Mouse (Mus musculus) lung, embryonic 16.5 days (tissue): ENCODE data around the gene Ankrd27. TPM values are rescaled to one million over a fixed set of nuclear protein-coding genes. Genes with fewer than 3 reads are reported as not detected.

Source experiments
- ATAC-seq: fragments of 200-750 bp; cut with Nextera tagmentation; 2 replicates; pipeline ENCODE4 v1.8.0; 2017; ENCODE audit warnings: low read depth, mild to moderate bottlenecking, moderate library complexity
- H3K27ac ChIP-seq: fragments of 300-500 bp; sonication (generic); 2 replicates; pipeline ENCODE4 v1.5.1; 2014; ENCODE audit warnings: mild to moderate bottlenecking, control low read depth, low read length
- H3K27me3 ChIP-seq: fragments of 300-500 bp; sonication (generic); 2 replicates; pipeline ENCODE4 v1.6.1; 2014; ENCODE audit warnings: low read depth, low read length, mixed read lengths; ENCODE audit not compliant: control insufficient read depth, insufficient read depth
- H3K36me3 ChIP-seq: fragments of 300-500 bp; sonication (generic); 2 replicates; pipeline ENCODE4 v1.6.1; 2014; ENCODE audit warnings: low read length; ENCODE audit not compliant: control insufficient read depth, insufficient read depth
- H3K4me1 ChIP-seq: fragments of 300-500 bp; sonication (generic); replicated peaks from 2 replicates; pipeline ENCODE4 v1.6.1; 2014; ENCODE audit warnings: low read length, mixed read lengths; ENCODE audit not compliant: control insufficient read depth, insufficient read depth
- H3K4me2 ChIP-seq: fragments of 300-500 bp; sonication (generic); 2 replicates; pipeline ENCODE4 v1.6.1; 2014; ENCODE audit warnings: low read depth, low read length, control low read depth
- H3K4me3 ChIP-seq: fragments of 300-500 bp; sonication (generic); 2 replicates; pipeline ENCODE4 v1.5.1; 2014; ENCODE audit warnings: mild to moderate bottlenecking, low read length, control low read depth
- H3K9ac ChIP-seq: fragments of 300-500 bp; sonication (generic); 2 replicates; pipeline ENCODE4 v1.6.1; 2014; ENCODE audit warnings: low read length, control low read depth
- H3K9me3 ChIP-seq: fragments of 300-500 bp; sonication (generic); 2 replicates; pipeline ENCODE4 v1.6.1; 2016; ENCODE audit warnings: low read length; ENCODE audit not compliant: control insufficient read depth
- WGBS: fragments of 180-500 bp; shearing (Covaris S2); extraction: QIAGEN DNeasy Blood & Tissue Kit; methylation state at CpG from one replicate; pipeline ENCODE4 v1.1.7; 2014; 5-methylcytosine and 5-hydroxymethylcytosine counted together
- polyA plus RNA-seq: library from polyadenylated mRNA; unstranded; fragments of >200 nt; fragmentation: Nextera tagmentation; extraction: Ambion mirVana; gene quantifications from 2 replicates; pipeline ENCODE4 v1.2.1, GENCODE M21; 2015

Ankrd27 gene
- polyA plus RNA-seq, 1 experiment from 2014 or later, result 36.3 TPM

DNA sequence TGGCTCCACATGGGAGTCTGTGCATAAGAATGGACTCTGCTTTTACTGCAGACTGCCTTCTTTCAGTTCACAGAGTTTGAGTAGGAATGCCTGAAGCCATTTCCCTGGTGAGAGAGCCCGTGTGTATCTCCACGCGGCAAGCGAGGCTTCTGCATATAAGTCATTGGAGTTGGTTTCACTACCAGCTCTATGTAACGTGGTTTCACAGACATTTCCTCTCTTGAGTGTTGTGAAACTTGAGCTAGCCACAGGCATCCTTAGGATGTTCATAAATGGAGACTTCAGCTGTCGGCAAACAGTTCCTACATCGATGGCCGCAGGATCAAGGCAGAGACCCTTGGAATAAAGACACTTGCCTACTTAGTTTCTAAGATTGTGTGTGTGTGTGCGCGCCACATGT is 23.2 kb downstream of the Ankrd27 start:
- no peaks in the 10 kb centered on the region for H3K9me3 ChIP-seq
- peaks cover 39% of the 10 kb centered on the region for H3K36me3 ChIP-seq
- H3K4me3 ChIP-seq, result no peak overlapping the region
- no peak overlapping the region for H3K4me2 ChIP-seq
- no peak for ATAC-seq
- no peaks in the 10 kb centered on the region for H3K27me3 ChIP-seq
- no peak overlapping the region for H3K9ac ChIP-seq
- no peak overlapping the region for H3K27ac ChIP-seq
- WGBS, result 91% methylated on average over 10 of the region's 10 CpGs
- H3K4me1 ChIP-seq, result no peaks in the 10 kb centered on the region

DNA sequence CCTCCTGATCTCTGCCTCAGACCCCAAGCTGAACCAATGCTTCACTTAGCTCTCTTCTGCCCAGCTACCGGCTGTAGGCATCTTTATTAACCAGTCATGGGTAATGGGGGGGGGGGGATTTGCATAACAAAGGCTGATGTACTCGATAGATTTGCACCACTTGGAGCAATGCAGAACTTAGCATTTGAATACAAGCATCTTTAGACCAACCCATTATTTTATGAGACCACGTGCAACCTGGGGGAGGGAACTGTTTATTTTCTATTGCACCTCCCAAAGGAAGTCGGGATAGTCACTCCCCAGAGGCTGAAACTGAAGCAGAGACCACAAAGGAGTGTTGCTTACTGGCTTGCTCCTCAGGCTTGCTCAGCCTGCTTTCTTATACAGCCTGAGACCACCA is 31.5 kb downstream of the Ankrd27 start:
- Histone ChIP-seq H3K27me3 (no peaks in the 10 kb centered on the region), H3K36me3 (peaks cover 13% of the 10 kb centered on the region), H3K9me3 (no peaks in the 10 kb centered on the region), H3K27ac (no peak overlapping the region), H3K4me2 (no peak overlapping the region), H3K9ac (no peak overlapping the region), H3K4me1 (no peaks in the 10 kb centered on the region), H3K4me3 (no peak overlapping the region)
- WGBS, result 69% methylated on average over 4 of the region's 4 CpGs
- no peak for ATAC-seq

DNA sequence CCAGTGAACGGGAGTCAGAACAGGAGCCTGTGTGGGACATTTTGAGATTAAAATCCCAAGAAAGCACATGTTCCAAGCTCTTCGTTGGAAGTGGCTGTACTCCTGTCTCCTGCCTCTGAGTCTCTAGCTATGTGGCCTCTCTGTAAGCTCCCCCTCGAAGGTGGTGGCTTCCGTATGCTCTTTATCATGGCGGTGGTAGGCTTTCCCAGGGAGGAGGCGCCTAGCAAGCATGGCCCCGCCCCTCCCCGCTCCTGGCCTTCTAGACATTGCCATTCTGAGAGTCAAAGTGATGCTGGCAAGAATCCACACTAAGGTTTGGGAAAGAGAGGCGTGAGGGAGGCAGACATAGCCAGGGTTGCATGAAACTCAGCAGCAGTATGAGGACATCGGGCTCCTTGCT is 36.6 kb downstream of the Ankrd27 start:
- no peak overlapping the region for H3K9ac ChIP-seq
- no peak overlapping the region for H3K4me2 ChIP-seq
- no peaks in the 10 kb centered on the region for H3K27me3 ChIP-seq
- peaks cover 20% of the 10 kb centered on the region for H3K36me3 ChIP-seq
- H3K27ac ChIP-seq, result no peak overlapping the region
- no peak for ATAC-seq
- no peaks in the 10 kb centered on the region for H3K9me3 ChIP-seq
- no peak overlapping the region for H3K4me3 ChIP-seq
- 89% methylated on average over 10 of the region's 10 CpGs for WGBS
- H3K4me1 ChIP-seq, result no peaks in the 10 kb centered on the region

DNA sequence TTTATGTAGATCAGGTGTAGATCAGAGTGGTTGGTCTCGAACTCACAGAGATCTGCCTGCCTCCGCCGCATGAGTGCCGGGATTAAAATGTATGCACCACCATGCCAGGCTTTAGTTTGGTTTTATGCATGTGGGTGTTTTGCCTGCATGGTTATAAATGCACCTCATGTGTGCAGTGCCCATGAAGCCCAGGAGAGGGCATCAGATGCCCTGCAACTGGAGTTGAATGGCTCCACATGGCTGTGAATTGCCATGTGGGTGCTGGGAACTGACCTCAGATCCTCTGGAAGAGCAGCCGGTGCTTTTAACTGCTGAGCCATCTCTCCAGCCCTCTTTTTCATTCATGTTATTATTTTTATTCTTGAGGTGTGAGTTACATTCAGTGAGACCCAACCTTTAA is 40.0 kb downstream of the Ankrd27 start:
- no peaks in the 10 kb centered on the region for H3K4me1 ChIP-seq
- no peak overlapping the region for H3K4me2 ChIP-seq
- H3K36me3 ChIP-seq, result peaks cover 29% of the 10 kb centered on the region
- 97% methylated on average over 5 of the region's 5 CpGs for WGBS
- no peak overlapping the region for H3K27ac ChIP-seq
- no peak overlapping the region for H3K4me3 ChIP-seq
- no peaks in the 10 kb centered on the region for H3K9me3 ChIP-seq
- H3K27me3 ChIP-seq, result no peaks in the 10 kb centered on the region
- H3K9ac ChIP-seq, result no peak overlapping the region
- no peak for ATAC-seq

DNA sequence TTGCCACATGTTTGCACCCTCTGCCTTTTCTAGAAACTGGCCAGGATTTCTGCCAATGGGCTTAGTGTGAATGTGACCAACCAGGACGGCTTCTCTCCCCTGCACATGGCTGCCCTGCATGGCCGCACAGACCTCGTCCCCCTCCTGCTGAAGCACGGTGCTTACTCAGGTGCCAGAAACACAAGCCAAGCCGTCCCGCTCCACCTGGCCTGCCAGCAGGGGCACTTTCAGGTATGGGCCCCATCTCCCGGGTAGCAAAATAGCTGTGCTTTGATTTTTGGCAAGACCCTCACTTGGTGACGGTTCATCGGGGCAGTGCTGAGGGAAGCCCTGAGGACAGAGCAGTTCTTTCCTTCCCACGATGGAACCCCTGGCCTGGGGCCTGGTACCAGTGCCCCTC is 41.3 kb downstream of the Ankrd27 start:
- no peak for ATAC-seq
- Histone ChIP-seq H3K36me3 (peaks cover 32% of the 10 kb centered on the region), H3K4me3 (no peak overlapping the region), H3K27me3 (no peaks in the 10 kb centered on the region), H3K4me2 (no peak overlapping the region), H3K27ac (no peak overlapping the region), H3K9ac (no peak overlapping the region), H3K4me1 (no peaks in the 10 kb centered on the region), H3K9me3 (no peaks in the 10 kb centered on the region)
- 88% methylated on average over 10 of the region's 10 CpGs for WGBS

DNA sequence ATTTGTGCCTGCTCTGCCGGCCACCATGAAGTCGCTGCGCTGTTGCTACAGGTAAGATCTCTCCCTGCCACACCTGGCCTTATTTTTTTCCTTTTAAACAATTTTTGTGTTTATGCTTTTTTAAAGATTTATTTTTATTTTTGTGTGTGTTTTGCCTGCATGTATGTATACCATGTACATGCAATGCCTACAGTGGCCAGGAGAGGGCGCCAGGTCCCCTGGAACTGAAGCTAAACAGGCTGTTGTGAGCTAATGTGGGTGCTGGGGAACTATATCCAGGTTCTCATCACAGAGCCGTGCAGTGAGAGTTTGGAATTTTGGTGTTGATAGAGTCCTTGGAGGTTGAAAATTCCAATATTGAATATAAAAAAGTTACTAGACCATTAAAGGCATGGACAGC is 42.5 kb downstream of the Ankrd27 start:
- no peak overlapping the region for H3K9ac ChIP-seq
- H3K27ac ChIP-seq, result no peak overlapping the region
- H3K36me3 ChIP-seq, result peaks cover 30% of the 10 kb centered on the region
- H3K27me3 ChIP-seq, result no peaks in the 10 kb centered on the region
- no peak overlapping the region for H3K4me3 ChIP-seq
- no peak overlapping the region for H3K4me2 ChIP-seq
- no peaks in the 10 kb centered on the region for H3K4me1 ChIP-seq
- ATAC-seq, result no peak
- no peaks in the 10 kb centered on the region for H3K9me3 ChIP-seq
- 70% methylated on average over 5 of the region's 5 CpGs for WGBS

DNA sequence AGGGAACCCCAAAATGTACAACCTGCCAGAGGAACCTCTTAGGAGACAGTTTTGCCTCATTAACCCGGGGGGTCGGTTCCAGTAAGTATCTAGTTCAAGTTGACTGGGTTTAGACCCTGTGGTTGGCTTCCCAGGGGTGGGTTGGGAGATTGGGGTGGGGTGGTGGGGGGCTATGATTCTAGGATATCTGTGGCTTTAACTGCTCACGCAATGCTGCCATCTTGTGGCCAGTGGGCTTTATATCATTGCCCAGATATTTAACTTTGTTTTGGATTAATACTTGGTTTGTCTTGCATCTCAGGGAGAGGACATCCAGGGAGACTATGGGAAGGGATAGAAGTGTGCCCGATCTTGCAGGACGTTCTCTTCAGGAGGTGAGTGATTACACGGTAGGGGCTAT is 50.2 kb downstream of the Ankrd27 start:
- no peak overlapping the region for H3K4me2 ChIP-seq
- no peak overlapping the region for H3K4me3 ChIP-seq
- H3K4me1 ChIP-seq, result no peaks in the 10 kb centered on the region
- no peak overlapping the region for H3K9ac ChIP-seq
- H3K27ac ChIP-seq, result no peak overlapping the region
- no peaks in the 10 kb centered on the region for H3K9me3 ChIP-seq
- WGBS, result 52% methylated on average over 6 of the region's 6 CpGs
- H3K27me3 ChIP-seq, result no peaks in the 10 kb centered on the region
- H3K36me3 ChIP-seq, result peaks cover 33% of the 10 kb centered on the region
- ATAC-seq, result no peak

DNA sequence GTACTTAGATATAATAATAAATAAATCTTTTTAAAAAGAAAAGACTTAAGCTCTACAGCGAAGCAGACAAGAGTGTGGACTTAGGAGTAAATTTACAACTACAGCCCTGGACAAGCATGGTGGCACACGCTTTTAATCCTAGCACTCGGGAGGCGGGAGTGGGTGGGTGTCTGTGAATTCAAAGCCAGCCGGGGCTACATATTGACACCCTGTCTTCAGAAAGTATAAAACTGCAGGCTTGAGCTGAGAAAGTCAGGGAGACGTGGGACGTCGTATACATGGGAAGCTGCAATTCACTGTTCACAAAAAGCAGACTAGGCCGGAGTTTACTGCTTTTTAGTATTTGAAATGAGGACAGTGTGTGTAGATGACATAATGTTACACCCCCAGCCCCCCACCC is 50.8 kb downstream of the Ankrd27 start:
- no peak overlapping the region for H3K4me3 ChIP-seq
- H3K9ac ChIP-seq, result no peak overlapping the region
- 92% methylated on average over 9 of the region's 9 CpGs for WGBS
- peaks cover 35% of the 10 kb centered on the region for H3K36me3 ChIP-seq
- no peak overlapping the region for H3K4me2 ChIP-seq
- H3K9me3 ChIP-seq, result no peaks in the 10 kb centered on the region
- H3K4me1 ChIP-seq, result no peaks in the 10 kb centered on the region
- ATAC-seq, result no peak
- no peak overlapping the region for H3K27ac ChIP-seq
- H3K27me3 ChIP-seq, result no peaks in the 10 kb centered on the region

DNA sequence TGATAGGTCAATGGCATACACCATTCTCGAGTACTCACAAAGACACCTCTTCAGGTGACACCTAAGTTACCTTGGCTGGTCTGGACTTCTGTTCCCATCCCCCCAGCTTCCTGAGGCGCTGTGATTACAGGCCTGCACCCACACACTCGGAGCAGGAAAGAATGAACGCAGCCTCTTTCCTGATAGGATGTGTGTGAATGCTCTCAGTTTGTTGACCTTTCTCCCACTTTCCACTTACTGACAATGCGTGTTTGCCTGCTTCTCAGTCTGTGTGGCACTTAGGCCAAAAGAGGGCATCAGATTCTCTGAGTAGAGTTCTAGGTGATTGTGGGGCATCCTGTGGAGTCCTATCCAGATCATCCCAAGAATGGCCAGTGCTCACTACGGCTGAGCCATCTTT is 54.0 kb downstream of the Ankrd27 start:
- ATAC-seq, result no peak
- H3K27ac ChIP-seq, result no peak overlapping the region
- no peaks in the 10 kb centered on the region for H3K27me3 ChIP-seq
- H3K36me3 ChIP-seq, result peaks cover 39% of the 10 kb centered on the region
- H3K4me3 ChIP-seq, result no peak overlapping the region
- WGBS, result 46% methylated on average over 6 of the region's 6 CpGs
- H3K4me1 ChIP-seq, result no peaks in the 10 kb centered on the region
- no peaks in the 10 kb centered on the region for H3K9me3 ChIP-seq
- H3K4me2 ChIP-seq, result no peak overlapping the region
- no peak overlapping the region for H3K9ac ChIP-seq
